Mouse (Mus musculus) bone marrow macrophage, adult 2 months (primary cell): ENCODE measurements around the gene Paxbp1.

Source experiments
- CTCF ChIP-seq: IDR thresholded peaks from 2 replicates; pipeline ENCODE4 v1.5.1; 2012; ENCODE audit warnings: low read depth, mild to moderate bottlenecking, low read length, moderate library complexity
- POLR2A ChIP-seq: IDR thresholded peaks from 2 replicates; pipeline ENCODE4 v1.6.1; 2012; ENCODE audit warnings: mild to moderate bottlenecking, low read depth, low read length, borderline replicate concordance

DNA sequence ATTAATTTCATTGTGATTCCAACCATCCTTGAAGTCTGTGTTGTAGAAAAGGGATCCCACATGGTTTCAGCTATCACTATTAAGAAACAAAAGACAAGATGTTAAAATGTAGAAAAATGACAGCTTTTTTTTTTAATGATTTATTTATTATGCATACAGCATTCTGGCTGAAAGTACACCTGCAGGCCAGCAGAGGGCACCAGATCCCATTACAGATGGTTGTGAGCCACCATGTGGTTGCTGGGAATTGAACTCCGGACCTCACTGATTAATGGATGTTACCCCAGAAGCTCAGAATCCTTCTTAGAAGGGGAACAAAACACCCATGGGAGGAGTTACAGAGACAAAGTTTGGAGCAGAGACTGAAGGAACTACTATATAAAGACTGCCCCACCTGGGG, 21.0 kb downstream of the Paxbp1 start:
- TF ChIP-seq POLR2A (no peak), CTCF (peak; percentile 37; the same call in 1 of the 2 replicates)
